Mouse (Mus musculus): ENCODE results near the gene Pitx2. TPM values are rescaled to one million over a fixed set of nuclear protein-coding genes. Genes with fewer than 3 reads are reported as not detected.

Gene Pitx2
- not detected in 2 replicates for polyA plus RNA-seq (2012)

DNA sequence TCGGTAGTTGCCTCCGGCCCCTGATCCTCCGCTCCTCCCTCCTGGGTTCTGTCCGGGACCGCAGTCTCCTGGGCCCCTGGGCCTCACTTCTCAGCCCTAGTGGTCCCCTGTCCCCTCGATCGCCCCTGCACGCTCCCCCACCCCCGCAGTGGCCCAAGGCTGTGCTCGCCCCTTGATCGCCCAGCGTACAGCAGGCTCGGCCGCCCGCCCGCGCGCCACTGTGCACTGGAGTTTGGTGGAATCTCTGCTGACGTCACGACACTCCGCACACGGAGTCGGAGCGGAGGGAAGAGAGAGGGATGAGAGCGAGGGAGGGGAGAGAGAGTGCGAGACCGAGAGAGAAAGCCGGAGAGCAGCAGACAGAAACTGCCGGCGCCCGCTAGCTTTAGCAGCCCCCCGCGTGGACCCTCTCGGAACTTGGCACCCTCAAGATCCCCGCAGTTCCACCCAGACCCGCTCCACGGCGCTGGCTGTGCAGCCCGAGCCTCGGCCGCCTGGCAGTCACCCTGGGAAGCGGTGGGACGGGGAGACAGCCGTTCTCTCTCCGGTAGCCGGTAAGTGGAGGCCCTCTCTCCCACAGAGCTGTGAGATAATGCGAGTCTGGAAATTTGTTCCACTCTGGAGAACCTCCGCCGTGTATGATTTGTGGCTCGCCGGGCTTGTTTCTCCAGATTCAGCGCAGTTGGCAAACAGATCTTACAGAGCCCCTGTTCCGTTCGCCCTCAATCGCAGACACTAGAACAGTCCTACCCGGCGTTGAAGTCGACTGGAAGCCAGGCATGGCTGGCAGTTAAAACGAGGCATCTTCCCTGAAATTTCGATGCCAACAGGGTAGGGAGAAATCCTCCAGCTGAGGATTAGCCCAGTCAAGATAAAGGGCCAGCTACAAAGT is at the start of gene Pitx2:
TSS of gene Pitx2 (plus strand) at position 270 of the 892 bp plus-strand sequence.
- no peak for TF ChIP-seq GATA1 (IDR thresholded peaks at IDR 0.05; ENCODE audit: low read length)

DNA sequence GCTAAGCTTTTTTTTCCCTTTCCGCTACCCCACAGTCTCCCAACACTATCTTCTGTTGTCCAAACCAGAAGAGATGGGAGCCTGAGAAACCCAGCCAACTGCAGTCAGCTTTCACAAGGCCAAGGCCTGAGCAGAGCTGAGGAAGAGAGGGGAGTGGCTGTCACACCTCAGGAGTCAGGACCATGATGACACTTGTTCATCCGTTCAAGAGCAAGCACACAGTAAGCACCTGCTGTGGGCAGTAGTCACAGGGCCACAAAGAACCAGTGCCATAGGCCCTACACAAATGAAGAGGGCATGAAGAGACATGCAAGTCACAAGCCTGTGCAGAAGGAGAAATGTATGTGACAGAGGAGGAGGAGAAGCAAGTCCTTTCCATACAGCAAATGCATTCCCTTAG is 49.7 kb upstream of the Pitx2 start:
- no peak for TF ChIP-seq GATA1 (IDR thresholded peaks at IDR 0.05; ENCODE audit: low read length)

DNA sequence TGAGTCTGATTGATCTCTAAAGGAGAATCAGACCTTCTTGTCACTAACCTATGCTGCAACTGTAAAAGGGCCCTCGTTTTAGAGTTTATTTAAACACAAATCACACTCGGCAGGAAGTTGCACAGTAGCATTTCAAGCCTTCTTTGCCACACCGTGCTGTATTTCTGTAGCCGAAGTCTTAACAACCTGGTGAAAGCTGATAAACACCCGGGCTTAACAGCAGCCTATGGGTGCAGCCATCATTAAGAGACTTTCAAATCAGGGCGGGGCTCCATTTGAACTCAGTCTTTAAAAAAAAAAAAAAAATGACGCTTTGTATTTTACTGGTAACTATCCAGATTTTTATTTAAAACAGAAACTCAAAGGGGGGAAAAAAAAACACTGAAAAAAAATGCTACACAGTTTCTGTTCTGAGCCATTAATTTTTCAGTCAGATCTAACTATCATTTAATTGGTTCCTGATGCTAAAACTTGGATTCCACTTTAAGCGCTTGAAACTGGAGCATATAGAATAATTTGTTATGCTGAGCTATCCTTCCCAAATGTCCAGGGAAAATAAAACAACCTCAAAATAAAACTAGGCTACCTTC is 48.5 kb upstream of the Pitx2 start:
- TF ChIP-seq GATA1 (IDR thresholded peaks at IDR 0.05; ENCODE audit: low read length) = no peak

DNA sequence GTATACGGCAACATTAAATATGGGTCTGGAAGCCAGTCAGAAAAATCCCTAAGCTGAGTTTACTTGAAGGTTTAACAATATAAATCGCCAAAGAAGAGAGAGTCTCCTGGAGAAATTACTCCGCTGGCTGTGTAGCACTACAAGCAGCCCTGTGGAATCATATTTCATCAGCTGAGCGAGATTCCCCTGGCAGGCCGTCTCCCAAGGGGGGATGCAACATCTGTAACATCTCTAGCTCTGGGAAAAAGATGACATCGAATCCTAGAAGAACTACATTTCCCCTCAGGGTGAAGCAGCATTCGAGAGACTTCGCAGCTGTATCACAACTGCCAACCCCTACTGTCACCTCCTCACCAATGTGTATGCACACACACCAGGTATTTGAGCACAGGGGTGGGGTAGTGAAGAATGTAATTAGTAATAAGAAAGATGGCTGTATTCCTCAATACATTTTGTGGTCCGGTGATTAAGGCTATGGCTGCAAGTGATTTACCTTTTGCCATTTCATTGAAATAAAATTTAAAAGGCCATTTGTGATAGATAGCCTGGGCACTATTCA is 40.8 kb upstream of the Pitx2 start:
- TF ChIP-seq GATA1 (IDR thresholded peaks at IDR 0.05; ENCODE audit: low read length) = no peak

DNA sequence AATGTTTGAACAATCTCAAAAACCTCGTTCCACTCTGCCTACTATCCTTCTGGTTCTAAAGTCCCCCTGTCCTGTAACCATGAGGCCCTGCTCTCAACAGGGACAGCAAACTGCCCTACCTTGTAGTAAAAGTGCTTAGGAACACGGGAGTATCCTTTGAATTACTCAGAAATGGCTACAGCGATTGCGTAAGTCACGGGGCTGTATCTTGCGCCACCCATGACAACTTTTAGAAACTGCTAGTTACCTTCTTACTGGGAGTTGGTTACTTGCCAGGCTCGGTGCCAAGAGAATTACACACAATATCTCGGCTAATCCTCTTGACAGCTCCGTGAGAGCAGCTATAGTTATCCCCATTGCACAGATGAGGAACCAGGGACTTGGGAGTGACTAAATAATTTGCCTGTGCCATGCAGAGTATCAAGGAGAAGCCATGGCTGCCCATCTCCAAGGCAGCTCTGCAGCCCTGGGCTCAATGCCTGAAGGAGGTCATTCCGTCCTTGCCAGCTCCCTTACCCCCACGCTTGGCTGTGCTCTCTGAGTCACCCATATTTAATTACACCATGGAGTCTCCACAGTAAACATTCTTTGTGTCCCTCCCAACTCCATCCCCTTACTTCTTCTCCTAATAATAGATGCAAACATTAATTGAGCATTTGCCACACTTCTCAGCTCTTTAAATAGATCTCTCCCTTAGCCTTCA is 38.2 kb upstream of the Pitx2 start:
- no peak for TF ChIP-seq GATA1 (IDR thresholded peaks at IDR 0.05; ENCODE audit: low read length)

DNA sequence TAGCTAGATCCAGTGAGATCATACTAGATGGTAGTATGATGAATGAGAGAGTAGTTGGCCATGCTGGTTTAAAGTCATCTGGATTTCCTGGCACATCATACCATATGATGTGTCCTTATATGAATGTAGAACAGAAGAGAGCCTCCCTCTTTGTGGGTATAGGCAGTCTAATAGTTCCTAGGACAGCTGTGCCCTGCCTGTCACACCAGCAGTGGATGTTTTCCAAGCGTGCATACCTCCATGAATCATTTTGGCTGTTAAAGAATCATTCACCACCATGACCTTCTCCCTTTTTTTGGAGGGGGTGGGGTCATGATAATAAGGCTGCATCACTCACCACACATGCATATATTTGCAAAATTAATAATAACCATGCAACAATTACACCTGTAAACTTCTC is 35.4 kb upstream of the Pitx2 start:
- TF ChIP-seq GATA1 (IDR thresholded peaks at IDR 0.05; ENCODE audit: low read length) = no peak

DNA sequence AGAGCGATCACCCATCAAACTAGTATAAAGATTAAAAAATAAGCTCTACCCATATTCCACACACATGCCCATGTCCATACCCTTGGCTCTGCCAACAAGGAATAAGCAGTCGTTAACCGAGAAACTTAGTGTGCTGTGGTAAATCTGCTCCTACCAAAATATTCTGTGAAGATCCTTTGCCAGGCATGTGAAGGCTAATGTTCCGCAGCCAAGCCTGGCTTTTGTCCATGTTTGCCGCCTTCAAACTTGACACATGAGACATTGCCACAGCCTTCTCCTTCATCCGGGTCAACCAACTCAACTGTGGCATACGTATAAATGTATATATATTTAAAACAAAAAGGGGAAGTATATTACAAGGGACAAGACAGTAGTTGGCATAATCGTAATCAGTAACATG is 34.0 kb upstream of the Pitx2 start:
- TF ChIP-seq GATA1 (IDR thresholded peaks at IDR 0.05; ENCODE audit: low read length) = no peak

DNA sequence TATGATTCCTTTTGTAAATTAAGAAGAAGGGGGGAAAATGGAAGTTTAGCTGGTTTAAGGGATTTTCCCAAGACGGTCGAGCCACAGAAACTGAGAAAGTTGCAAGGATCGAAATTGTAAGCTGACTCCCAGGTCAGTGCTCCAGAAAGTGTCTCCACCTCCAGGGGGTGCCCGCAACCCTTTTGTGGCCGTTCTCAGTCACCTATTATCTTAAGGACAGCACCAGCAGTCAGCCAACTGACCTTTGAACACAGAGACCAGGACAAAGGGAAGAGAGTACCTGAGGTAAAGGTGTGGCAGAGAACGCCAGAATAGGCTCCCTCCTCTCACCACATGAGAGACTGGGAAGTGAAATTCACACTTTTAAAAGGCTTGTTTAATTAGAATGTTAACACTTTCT is 33.0 kb upstream of the Pitx2 start:
- TF ChIP-seq GATA1 (IDR thresholded peaks at IDR 0.05; ENCODE audit: low read length) = no peak

DNA sequence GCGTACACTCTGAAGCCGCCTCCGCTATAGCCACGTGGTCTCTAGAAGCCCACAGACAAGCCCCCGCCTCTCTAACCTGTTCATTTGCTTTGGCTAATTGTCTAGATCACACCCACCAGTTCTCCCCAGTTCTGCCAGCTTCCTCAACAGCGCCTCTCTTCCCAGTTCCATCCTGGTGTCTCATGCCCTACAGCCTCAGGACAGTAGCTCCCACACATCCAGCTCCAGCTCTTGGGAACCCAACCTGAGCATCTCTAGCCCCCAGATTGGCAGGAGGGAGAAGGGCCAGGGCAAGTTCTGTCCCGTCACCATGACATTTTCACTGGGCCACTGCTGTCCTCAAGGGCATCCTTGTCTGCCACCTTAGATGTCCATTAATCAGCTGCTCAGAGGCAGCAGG is 29.3 kb upstream of the Pitx2 start:
- TF ChIP-seq GATA1 (IDR thresholded peaks at IDR 0.05; ENCODE audit: low read length) = no peak

DNA sequence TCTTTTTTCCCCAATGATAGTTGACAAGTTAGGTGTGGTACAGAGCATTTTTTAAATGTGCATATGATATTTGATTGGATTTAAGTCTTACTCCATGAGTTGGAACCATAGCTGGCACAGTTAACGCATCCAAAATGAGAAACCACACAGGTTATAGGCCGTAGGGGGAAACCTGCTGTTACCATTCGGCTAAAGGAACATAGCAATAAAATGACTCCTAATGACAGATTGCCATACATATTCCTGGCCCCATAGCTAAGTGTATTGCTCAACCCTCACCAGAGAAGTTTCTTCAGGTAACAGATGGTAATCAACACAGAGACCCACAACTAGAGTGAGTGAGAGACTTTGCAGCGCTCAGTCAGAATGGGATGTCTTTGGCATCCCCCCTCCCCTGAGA is 27.9 kb upstream of the Pitx2 start:
- no peak for TF ChIP-seq GATA1 (IDR thresholded peaks at IDR 0.05; ENCODE audit: low read length)

DNA sequence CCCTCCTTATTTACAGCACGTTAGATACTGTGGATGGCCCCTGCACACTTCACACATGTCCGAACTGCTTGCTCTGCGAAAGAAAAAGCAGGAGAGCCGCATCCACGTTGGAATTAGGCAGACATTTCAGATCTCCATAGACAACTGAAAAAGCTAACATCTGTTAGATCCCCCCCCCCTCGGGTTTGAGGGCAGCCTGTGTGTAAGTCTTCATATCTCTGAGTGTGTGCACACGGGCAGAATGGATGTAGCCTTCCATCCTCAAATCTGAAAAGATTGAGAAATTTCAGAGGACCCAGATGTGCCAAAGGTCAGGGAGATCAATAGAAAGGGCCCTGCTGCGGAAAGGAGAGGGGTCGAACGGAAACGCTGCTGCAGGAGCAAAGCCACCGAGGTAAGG is 5.2 kb upstream of the Pitx2 start:
- TF ChIP-seq GATA1 (IDR thresholded peaks at IDR 0.05; ENCODE audit: low read length) = no peak

DNA sequence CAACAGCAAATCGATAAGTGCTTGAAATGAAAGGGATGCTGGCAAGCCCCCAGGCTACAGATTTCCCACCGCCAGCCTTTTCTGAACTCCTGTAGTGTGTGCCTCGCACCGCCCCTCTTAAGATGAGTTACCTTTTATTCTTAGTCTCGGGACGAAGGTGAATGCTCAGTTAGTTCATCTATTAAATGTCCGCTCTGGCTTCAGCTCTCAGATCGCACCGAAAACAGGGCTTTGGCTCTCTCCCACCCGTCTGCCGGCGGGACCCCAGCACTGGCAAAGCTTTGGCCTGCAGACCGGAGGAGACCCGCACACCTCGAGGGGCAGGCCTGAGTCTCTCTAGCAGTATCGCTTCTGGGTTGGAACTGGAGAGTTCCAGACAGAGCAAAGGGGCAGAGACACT is 4.6 kb upstream of the Pitx2 start:
- no peak for TF ChIP-seq GATA1 (IDR thresholded peaks at IDR 0.05; ENCODE audit: low read length)

DNA sequence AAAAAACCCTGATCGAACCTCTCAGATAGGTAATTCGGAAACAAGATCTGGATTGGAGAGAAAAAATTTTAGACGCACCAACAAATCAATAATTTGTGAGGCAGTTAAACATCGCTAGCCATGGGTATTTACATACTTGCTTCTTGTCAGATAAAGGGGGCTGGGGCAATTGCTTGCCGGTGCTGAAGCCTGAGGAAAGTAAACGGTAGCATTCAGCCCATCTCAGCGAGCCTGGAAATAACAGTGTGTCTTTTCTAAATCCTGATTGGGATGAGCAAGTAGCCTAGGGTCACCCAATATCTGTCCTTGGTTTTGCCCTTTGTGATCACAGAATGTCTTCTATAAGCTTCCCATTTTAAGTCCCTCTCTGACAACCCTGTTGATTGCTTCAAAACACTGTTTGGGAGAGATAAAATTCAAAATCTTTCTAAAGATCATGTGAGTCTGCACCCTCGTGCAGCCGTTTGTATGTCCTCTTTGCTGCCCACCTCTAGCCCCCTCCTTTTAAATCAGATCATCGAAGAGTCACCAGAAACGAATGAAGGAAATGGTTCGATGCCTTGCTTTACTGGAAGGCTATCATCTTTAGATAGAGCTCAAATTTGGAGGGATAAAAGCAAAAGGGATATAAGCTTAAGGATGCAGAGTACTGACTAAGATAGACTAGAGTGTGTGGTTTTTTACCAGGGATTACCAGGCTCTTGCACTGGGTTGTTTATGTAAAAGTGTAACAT is 3.7 kb upstream of the Pitx2 start:
- TF ChIP-seq GATA1 (IDR thresholded peaks at IDR 0.05; ENCODE audit: low read length) = no peak

DNA sequence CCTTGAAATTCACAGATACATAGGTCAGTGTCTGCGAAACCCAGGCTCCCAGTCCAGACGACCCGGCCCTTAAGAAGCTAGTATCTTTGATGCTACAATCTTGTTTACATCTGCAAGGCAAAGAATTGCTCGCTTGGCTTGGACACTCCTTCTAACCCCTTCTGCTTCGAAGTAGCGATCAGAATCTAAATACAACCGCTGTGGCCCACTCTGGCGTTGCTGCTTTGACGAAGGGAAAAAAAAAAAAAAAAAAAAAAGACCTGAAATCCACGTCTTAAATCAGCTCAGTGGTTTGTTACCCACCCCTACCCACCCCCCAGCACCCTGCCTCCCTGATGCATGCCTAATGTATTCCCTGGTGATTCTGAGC is 3.1 kb upstream of the Pitx2 start:
- no peak for TF ChIP-seq GATA1 (IDR thresholded peaks at IDR 0.05; ENCODE audit: low read length)

DNA sequence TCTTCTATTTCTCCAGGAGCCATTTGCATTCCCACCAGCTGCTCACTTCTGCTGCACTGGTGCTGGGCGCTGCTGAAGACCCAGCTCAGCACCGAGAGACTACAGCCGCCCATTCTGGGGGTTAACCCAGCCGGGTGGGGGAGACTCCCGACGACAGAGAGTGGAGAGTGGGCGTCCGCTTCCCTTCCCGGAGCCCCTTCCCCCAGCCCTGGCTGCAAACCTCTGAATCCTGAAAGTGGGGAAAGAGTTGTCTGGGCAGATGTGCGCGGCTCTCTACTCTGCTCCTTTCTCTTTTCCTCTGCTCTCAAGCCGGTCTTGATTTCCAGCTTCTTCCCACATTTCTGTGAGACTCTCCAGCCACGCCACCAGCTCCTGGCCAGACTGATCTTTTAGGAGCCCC is 2.6 kb upstream of the Pitx2 start:
- TF ChIP-seq GATA1 (IDR thresholded peaks at IDR 0.05; ENCODE audit: low read length) = no peak

All from G1E-ER4 (cell line).